Mouse (Mus musculus): ENCODE measurements at regions not wholly inside any gene's neighbourhood (a gene's known extent, or its start where the extent isn't known, plus 50 kb on each side); places are given as distances from the start of the nearest gene placed in this dataset.

DNA sequence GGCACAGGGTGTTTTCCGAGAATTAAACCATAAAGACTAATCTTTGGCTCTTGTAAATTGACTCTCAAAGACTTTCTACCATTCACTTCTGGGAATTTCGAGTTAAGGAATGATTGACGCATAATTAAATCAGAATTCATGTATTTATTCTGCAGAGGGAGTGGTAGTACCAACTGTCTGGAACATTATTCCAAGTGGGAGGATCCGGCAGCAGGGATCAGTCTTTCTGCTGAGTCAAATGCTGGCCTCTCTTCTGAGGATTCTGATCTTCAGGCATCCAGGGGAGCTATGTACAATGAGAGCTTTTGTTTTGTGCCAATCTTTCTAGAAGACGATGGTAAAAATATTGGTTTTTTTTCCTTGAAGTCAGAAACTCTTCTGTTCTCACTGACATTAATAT is 257.4 kb downstream of the Ikzf2 start:
- no peak for TF ChIP-seq POLR2A (IDR thresholded peaks at IDR 0.05; ENCODE audit: borderline replicate concordance, extremely low read depth, low read depth, low read length)
- no peak for TF ChIP-seq CTCF (IDR thresholded peaks at IDR 0.05; ENCODE audit: insufficient read depth, low read length)

Measured in lung, adult 2 months (tissue).